Mouse (Mus musculus) olfactory bulb, adult 2 months (tissue): ENCODE data around the gene Mesp1.

Experiments used
- CTCF ChIP-seq: fragments of 200-500 bp; IDR thresholded peaks from 2 replicates; pipeline ENCODE4 v1.5.1; 2012; ENCODE audit warnings: low read depth, mild to moderate bottlenecking, low read length, moderate library complexity; ENCODE audit not compliant: insufficient read depth
- POLR2A ChIP-seq: fragments of 200-500 bp; IDR thresholded peaks from 2 replicates; pipeline ENCODE4 v1.6.1; 2012; ENCODE audit warnings: mild to moderate bottlenecking, low read depth, low read length, moderate library complexity; ENCODE audit not compliant: insufficient read depth

DNA sequence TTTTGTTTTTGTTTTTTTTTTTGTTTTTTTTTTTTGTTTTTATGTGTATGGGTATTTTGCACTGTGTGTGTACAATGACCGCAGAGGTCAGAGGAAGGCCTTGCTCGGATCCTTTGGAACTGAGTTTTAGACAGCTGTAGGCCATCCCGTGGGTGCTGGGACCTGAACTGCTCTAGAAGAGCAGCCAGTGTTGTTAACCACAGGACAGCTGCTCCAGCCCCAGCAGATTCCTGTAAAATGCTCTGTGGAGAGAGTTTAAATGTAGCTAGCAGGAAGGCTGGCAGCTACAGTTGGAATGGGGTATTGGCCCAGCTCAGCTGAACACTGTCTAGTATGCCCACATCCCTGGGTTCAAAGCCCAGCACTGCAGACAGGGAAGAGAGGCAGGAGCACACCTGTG lies 23.9 kb downstream of the Mesp1 start:
- TF ChIP-seq CTCF (no peak), POLR2A (no peak)
